Mouse (Mus musculus) spleen, adult 2 months (tissue): Measurements from ENCODE around the gene Cox6a2.

Source experiments
- CTCF ChIP-seq: fragments of 200-500 bp; IDR thresholded peaks from 2 replicates; pipeline ENCODE4 v1.5.1; 2011; ENCODE audit warnings: mild to moderate bottlenecking, inconsistent platforms; ENCODE audit not compliant: insufficient read depth, insufficient read length, insufficient replicate concordance; ENCODE audit errors: extremely low read depth
- POLR2A ChIP-seq: fragments of 200-500 bp; IDR thresholded peaks from 2 replicates; pipeline ENCODE4 v1.6.1; 2011; ENCODE audit warnings: low read depth, low read length, inconsistent platforms

GRCm38 (mm10) chr7:128244410-128245025 is 38.3 kb upstream of the Cox6a2 start:
- TF ChIP-seq POLR2A: no peak
- TF ChIP-seq CTCF: no peak
